Mouse (Mus musculus) kidney, adult 9 months (tissue): ENCODE results near the gene Stn1.
"Not testable (repeated sequence)": the region's sequence is repeated elsewhere in the genome, so short reads cannot be mapped to it uniquely, and the experiment has no call there.

Experiments used
- DNase-seq: peaks from one replicate; pipeline ENCODE4 v3.0.0; 2022

The Stn1 gene

GRCm38 (mm10) chr19:47537300-47537792, at the start of gene Stn1:
Stn1 (minus strand) TSS chr19:47537507.
- no peak for DNase-seq

DNA sequence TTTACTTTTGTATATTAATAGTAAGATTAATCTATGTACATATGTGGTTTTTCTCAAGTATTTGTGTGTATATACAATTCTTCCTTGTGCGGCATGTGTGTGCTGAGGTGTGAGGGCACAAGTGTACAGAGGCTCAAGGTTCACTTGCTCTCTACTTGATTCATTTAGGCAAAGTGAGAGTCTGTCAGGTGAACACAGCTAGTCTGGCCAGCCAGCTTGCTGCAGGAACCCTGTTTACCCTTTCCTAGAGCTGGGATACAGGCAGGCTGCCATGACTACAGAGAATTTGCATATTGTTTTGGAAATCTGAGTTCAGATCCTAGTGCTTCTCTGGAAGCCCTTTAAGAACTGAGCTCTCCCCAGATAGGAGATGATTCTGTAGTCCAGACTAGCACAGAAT, 49.7 kb upstream of the Stn1 start:
- peak; percentile 33 for DNase-seq

DNA sequence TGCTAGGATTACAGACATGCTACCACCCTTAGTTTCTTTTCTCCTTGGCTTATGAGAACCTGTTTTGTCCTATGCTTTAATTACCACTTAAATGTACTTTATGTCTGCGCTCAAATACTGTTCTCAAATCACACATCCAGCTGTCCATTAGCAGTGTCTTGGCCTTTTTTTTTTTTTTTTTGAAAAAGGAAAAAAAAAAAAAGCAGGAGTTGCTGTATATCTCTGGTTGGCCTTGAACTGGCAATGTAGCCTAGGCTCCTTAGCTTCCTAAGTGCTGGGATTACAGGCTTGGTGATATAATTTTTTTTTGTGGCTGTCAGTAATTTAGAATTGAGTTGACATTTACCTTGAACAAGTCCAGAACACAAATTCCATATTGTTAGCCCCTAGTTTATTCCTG, 48.5 kb upstream of the Stn1 start:
- no peak for DNase-seq

DNA sequence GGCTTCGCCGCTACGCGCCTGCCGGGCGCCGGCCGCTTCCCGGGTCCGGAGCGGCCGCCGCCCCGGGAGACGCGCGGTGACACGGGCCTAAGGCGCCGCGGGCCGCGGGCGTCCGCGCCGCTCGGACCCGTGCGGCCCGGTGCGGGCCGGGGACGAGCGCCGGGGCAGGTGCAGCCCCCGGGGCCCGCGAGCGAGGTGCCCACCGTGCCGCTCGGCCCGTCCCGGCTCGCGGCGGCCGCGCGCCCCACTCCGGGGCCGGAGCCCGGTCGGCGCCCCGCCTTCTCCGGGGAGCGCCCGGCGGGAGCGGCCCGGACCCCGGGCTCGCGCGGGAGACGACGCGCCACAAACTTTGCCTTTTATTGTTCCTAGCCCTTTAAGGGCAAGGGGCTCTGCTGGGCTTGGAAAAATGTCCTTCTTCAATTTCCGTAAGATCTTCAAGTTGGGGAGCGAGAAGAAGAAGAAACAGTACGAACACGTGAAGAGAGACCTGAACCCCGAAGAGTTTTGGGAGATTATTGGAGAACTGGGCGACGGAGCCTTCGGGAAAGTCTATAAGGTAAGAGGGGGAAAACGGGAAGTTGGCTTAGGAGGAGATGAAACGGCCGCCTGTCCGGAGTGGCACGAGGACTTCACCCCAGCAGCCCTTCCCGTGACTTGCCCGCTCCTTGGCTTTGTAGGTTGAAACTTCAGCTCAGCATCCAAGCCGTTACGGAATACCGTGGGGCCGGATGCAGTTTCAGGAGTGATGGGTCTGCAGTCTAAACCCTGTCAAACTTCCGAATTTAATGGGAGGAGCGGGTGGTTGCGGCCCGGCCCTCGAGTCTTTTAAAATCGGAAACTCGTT, 42.7 kb upstream of the Stn1 start:
- peak; percentile 47 for DNase-seq

GRCm38 (mm10) chr19:47579225-47579787, 42.0 kb upstream of the Stn1 start, which contains the start of gene Slk:
Slk (plus strand) TSS chr19:47579678.
- peak; percentile 87 for DNase-seq

GRCm38 (mm10) chr19:47578581-47579224, 41.4 kb upstream of the Stn1 start:
- peak; percentile 58 for DNase-seq

- no peak for DNase-seq
Observed at GRCm38 (mm10) chr19:47573718-47574117, 36.4 kb upstream of the Stn1 start.

GRCm38 (mm10) chr19:47571981-47572380, 34.7 kb upstream of the Stn1 start:
- not testable (repeated sequence) for DNase-seq

GRCm38 (mm10) chr19:47570042-47570441, 32.7 kb upstream of the Stn1 start:
- DNase-seq: no peak

DNA sequence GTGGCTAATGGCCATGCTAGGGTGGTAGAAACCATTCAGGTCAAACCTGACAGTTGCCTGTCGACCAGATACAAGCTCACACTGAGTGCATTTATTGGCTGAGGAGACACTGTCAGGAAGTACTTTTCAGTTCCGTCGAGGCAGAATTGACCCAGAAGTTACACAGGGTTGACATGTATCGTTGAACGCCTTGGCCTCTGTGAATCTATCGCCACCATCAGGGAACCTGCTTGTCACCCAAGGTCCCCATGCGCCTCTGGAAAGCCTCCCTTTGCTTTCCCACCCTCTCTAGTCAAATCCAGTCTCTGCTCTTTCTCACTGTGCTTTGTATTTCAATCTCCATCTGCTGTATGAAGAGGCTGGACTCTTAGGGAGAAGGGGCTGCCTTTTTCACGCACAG, 28.7 kb upstream of the Stn1 start:
- DNase-seq: no peak

DNA sequence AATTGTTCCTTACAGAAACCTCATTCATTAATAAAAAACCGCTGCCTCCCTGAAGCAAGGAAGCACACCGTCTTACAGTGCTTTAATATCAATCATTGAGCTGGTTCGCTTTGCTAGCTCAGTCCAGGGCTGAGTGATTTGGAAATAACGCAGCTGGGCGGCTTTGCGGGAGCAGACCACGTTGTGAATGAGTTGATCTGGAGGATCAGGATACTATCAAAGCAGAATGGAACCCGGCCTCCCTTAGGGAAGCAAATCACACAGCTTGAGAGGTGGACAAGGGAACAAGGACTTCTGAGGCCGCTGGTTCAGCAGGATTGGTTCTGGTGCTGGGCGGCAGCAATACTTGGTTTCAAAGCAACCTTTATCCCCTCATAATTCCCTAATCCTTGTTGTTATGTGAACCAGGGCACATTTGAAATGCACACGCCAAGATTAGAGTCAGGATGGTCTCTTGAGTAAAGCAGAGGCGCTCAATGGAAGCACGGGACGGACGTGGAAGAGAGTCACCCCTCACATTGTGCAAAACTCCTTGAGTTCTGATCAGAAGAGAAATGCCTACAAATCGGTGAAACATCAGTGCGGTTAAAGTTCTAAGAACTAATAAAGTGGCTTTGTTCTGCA, 27.8 kb upstream of the Stn1 start:
- no peak for DNase-seq

DNA sequence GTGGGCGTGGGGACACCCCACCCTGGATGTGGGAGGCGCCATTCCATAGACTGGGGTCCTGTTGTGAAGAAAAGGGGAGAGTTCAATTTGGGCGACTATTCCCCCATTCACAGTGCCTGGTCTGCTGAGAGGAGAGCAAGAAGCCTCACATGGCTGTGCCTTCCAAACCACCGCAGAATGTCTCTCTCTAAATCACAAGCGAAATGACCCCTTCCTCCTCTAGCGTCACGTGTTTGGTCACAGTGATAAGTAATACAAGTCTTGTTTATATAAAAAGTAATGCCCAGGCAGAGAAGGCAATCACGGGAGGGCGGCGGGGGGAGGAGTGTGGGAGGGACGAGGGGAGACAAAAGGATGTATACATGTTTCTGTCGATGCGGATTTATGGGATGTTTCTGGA, 26.4 kb upstream of the Stn1 start:
- no peak for DNase-seq

- peak; percentile 86 for DNase-seq
Observed at GRCm38 (mm10) chr19:47561996-47562441, 24.7 kb upstream of the Stn1 start.

GRCm38 (mm10) chr19:47560544-47561161, 23.3 kb upstream of the Stn1 start:
- DNase-seq: no peak

GRCm38 (mm10) chr19:47559751-47560512, 22.6 kb upstream of the Stn1 start:
- no peak for DNase-seq

- peak; percentile 58 for DNase-seq
Observed at GRCm38 (mm10) chr19:47559145-47559544, 21.8 kb upstream of the Stn1 start.

DNA sequence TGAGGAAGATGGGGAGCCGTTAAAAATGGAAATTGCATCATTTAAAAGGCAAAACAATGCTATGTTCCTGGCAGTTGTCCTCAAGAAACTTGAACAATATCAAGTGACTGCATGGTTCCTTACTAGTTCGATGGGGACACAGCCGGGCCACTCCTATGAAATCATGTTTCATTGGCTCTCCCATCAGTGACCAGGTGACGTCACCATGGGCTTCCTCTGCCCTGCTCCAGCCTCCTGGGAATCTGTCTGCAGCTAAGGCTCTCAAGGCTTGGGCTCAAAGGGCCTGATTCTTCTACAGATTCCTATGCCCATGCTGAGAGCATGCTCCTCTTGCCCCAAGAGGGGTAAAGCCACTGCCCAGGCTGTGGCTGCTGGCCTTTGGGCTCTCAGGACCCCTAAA, 12.3 kb upstream of the Stn1 start:
- DNase-seq: no peak

DNA sequence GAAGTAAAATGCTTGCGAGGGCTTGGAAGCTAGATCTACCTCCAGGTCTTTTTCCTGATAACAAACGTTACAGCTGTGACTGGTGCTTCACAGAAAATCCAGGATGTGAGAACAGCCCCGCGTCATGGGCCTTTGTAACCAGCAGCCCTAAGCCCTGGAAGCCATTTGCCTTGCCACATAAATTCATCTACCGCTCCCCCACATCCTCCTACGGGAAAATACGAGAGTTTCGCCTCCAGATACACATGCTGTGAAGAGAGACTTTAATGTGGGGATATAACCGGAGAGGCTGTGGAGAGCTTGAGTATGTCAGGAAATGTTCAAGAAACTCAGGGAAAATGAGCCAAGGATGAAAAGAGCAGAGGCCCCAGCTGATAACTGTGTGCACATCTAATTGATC, 11.9 kb upstream of the Stn1 start:
- DNase-seq: no peak

DNA sequence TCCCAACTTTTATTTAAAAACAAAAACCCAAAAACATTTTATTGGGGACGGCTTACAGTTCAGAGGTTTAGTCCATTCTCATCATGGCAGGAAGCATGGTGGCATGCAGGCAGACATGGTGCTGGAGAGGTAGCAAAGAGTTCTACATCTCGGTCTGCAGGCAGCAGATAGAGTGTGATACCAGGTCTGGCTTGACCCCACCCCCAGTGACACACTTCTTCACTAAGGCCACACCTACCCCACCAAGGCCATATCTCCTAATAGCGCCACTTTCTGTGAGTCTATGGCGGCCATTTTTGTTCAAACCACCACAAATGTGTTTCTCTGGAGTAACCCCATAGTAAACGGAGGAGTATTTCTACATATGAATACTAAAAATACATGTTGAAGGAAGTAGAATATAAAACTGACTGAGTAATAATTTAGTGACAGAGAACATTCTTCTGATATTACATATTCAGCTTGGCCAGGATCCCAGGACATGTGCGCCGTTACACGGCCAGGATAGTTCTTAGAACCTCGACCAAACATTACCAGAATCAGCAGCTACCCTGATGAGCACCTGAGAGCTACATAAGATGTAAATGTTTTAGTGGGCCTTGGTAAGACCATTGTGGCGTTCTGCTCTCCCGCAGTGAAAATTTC, 11.2 kb upstream of the Stn1 start:
- DNase-seq: no peak

DNA sequence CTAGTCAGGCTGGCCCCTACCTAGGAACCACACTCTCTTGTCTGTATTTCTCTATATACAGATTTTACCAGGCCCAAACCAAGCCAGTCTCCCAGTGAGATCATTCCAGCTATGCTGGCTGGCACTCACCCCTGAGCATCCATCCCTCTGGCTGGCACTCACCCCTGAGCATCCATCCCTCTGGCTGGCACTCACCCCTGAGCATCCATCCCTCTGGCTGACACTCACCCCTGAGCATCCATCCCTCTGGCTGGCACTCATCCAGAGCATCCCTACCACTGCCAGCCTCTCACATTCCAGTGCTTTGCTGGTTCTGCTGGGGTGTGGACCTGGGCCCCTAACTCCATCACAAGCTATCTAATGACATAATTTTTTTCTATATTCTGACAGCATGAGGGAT, 8.2 kb upstream of the Stn1 start:
- DNase-seq: no peak

- no peak for DNase-seq
Observed at GRCm38 (mm10) chr19:47545055-47545454, 7.7 kb upstream of the Stn1 start.

GRCm38 (mm10) chr19:47542441-47542840, 5.1 kb upstream of the Stn1 start:
- no peak for DNase-seq
